Mouse (Mus musculus) neural tube, embryonic 15.5 days (tissue): ENCODE measurements around the gene Bmp5. TPM values are rescaled to one million over a fixed set of nuclear protein-coding genes. Genes with fewer than 3 reads are reported as not detected.

Experiments used
- ATAC-seq: fragments of 200-750 bp; cut with Nextera tagmentation; 2 replicates; pipeline ENCODE4 v1.8.0; 2017; ENCODE audit warnings: mild to moderate bottlenecking, moderate TSS enrichment, moderate library complexity; ENCODE audit not compliant: low FRiP score
- H3K27ac ChIP-seq: fragments of 300-500 bp; sonication (generic); replicated peaks from 2 replicates; pipeline ENCODE4 v1.5.1; 2015; ENCODE audit warnings: mild to moderate bottlenecking, inconsistent platforms
- H3K27me3 ChIP-seq: fragments of 300-500 bp; sonication (generic); replicated peaks from 2 replicates; pipeline ENCODE4 v1.6.1; 2015; ENCODE audit warnings: inconsistent platforms
- H3K36me3 ChIP-seq: fragments of 300-500 bp; sonication (generic); 2 replicates; pipeline ENCODE4 v1.6.1; 2015; ENCODE audit warnings: inconsistent platforms
- H3K4me1 ChIP-seq: fragments of 300-500 bp; sonication (generic); 2 replicates; pipeline ENCODE4 v1.6.1; 2015; ENCODE audit warnings: inconsistent platforms
- H3K4me2 ChIP-seq: fragments of 300-500 bp; sonication (generic); 2 replicates; pipeline ENCODE4 v1.6.1; 2015; ENCODE audit warnings: inconsistent platforms, mild to moderate bottlenecking, moderate library complexity
- H3K4me3 ChIP-seq: fragments of 300-500 bp; sonication (generic); replicated peaks from 2 replicates; pipeline ENCODE4 v1.5.1; 2015; ENCODE audit warnings: mild to moderate bottlenecking, inconsistent platforms
- H3K9ac ChIP-seq: fragments of 300-500 bp; sonication (generic); replicated peaks from 2 replicates; pipeline ENCODE4 v1.6.1; 2015; ENCODE audit warnings: mild to moderate bottlenecking, inconsistent platforms
- H3K9me3 ChIP-seq: fragments of 300-500 bp; sonication (generic); replicated peaks from 2 replicates; pipeline ENCODE4 v1.6.1; 2016; ENCODE audit warnings: inconsistent platforms
- WGBS: fragments of 180-500 bp; shearing (Covaris S2); methylation state at CpG from one replicate; pipeline ENCODE4 v1.1.7; 2015; ENCODE audit warnings: mixed read lengths; 5-methylcytosine and 5-hydroxymethylcytosine counted together
- polyA plus RNA-seq: library from polyadenylated mRNA; unstranded; fragments of >200 nt; fragmentation: Nextera tagmentation; extraction: Ambion mirVana; gene quantifications from 2 replicates; pipeline ENCODE4 v1.2.1, GENCODE M21; 2015

Gene Bmp5
- polyA plus RNA-seq, result 2.7 and 3.3 TPM in 2 replicates

- Histone ChIP-seq H3K4me3 (peak within 1 kb of the TSS; percentile 15), H3K9ac (no peak within 1 kb of the TSS), H3K4me1 (no peaks in the 10 kb centered on the region), H3K4me2 (no peak within 1 kb of the TSS), H3K36me3 (no peaks in the 10 kb centered on the region), H3K27me3 (no peaks in the 10 kb centered on the region), H3K27ac (no peak within 1 kb of the TSS; the same call in 1 of the 2 replicates), H3K9me3 (no peaks in the 10 kb centered on the region)
- ATAC-seq, result no peak
- 38% methylated on average over 7 of the region's 7 CpGs for WGBS
These were observed at the start of gene Bmp5 for GRCm38 (mm10) chr9:75775129-75775845. Gene Bmp5 (plus strand): TSS chr9:75775364.

GRCm38 (mm10) chr9:75760075-75760474 lies 15.1 kb upstream of the Bmp5 start:
- H3K9me3 ChIP-seq, result no peaks in the 10 kb centered on the region
- no peak overlapping the region for H3K9ac ChIP-seq
- no peak overlapping the region for H3K4me3 ChIP-seq
- H3K4me1 ChIP-seq, result no peaks in the 10 kb centered on the region
- no peaks in the 10 kb centered on the region for H3K27me3 ChIP-seq
- 42% methylated on average over 5 of the region's 5 CpGs for WGBS
- no peak for ATAC-seq
- H3K36me3 ChIP-seq, result no peaks in the 10 kb centered on the region
- no peak overlapping the region for H3K4me2 ChIP-seq
- no peak overlapping the region for H3K27ac ChIP-seq

- Histone ChIP-seq H3K9ac (no peak overlapping the region), H3K9me3 (no peaks in the 10 kb centered on the region), H3K4me2 (no peak overlapping the region), H3K27ac (no peak overlapping the region), H3K4me1 (no peaks in the 10 kb centered on the region), H3K4me3 (no peak overlapping the region), H3K27me3 (no peaks in the 10 kb centered on the region), H3K36me3 (no peaks in the 10 kb centered on the region)
- ATAC-seq, result no peak
- WGBS, result 90% methylated on average over 2 of the region's 2 CpGs
These were observed 13.6 kb upstream of the Bmp5 start for GRCm38 (mm10) chr9:75761567-75761966.

- WGBS, result 41% methylated on average over 5 of the region's 5 CpGs
- no peak overlapping the region for H3K4me3 ChIP-seq
- H3K36me3 ChIP-seq, result no peaks in the 10 kb centered on the region
- H3K27me3 ChIP-seq, result no peaks in the 10 kb centered on the region
- no peak overlapping the region for H3K4me2 ChIP-seq
- no peak overlapping the region for H3K27ac ChIP-seq
- no peaks in the 10 kb centered on the region for H3K4me1 ChIP-seq
- ATAC-seq, result 0 out of 2 replicates have a peak, but pooled peaks have one; percentile 68
- H3K9me3 ChIP-seq, result no peaks in the 10 kb centered on the region
- H3K9ac ChIP-seq, result no peak overlapping the region
These were observed 12.7 kb upstream of the Bmp5 start for GRCm38 (mm10) chr9:75762487-75762886.

GRCm38 (mm10) chr9:75764792-75765191 lies 10.4 kb upstream of the Bmp5 start:
- Histone ChIP-seq H3K27me3 (no peaks in the 10 kb centered on the region), H3K9me3 (no peaks in the 10 kb centered on the region), H3K4me3 (no peak overlapping the region), H3K27ac (no peak overlapping the region), H3K9ac (no peak overlapping the region), H3K36me3 (no peaks in the 10 kb centered on the region), H3K4me2 (no peak overlapping the region), H3K4me1 (no peaks in the 10 kb centered on the region)
- WGBS, result 93% methylated on average over 7 of the region's 7 CpGs
- no peak for ATAC-seq

GRCm38 (mm10) chr9:75766521-75766920 lies 8.6 kb upstream of the Bmp5 start:
- Histone ChIP-seq H3K9me3 (no peaks in the 10 kb centered on the region), H3K9ac (no peak overlapping the region), H3K27ac (no peak overlapping the region), H3K4me2 (no peak overlapping the region), H3K4me3 (no peak overlapping the region), H3K4me1 (no peaks in the 10 kb centered on the region), H3K36me3 (no peaks in the 10 kb centered on the region), H3K27me3 (no peaks in the 10 kb centered on the region)
- WGBS, result 87% methylated on average over 5 of the region's 5 CpGs
- no peak for ATAC-seq

GRCm38 (mm10) chr9:75769042-75769441 lies 6.1 kb upstream of the Bmp5 start:
- no peaks in the 10 kb centered on the region for H3K36me3 ChIP-seq
- H3K4me2 ChIP-seq, result no peak overlapping the region
- H3K9ac ChIP-seq, result no peak overlapping the region
- no peaks in the 10 kb centered on the region for H3K9me3 ChIP-seq
- ATAC-seq, result no peak
- H3K27ac ChIP-seq, result no peak overlapping the region
- no peak overlapping the region for H3K4me3 ChIP-seq
- no peaks in the 10 kb centered on the region for H3K4me1 ChIP-seq
- WGBS, result 86% methylated on average over 3 of the region's 3 CpGs
- no peaks in the 10 kb centered on the region for H3K27me3 ChIP-seq

- Histone ChIP-seq H3K4me1 (no peaks in the 10 kb centered on the region), H3K4me3 (peak overlapping the region; percentile 15), H3K9me3 (no peaks in the 10 kb centered on the region), H3K27me3 (no peaks in the 10 kb centered on the region), H3K4me2 (no peak overlapping the region), H3K9ac (no peak overlapping the region), H3K36me3 (no peaks in the 10 kb centered on the region), H3K27ac (no peak overlapping the region)
- WGBS, result 71% methylated on average over 7 of the region's 7 CpGs
- ATAC-seq, result no peak
These were observed 989 bp downstream of the Bmp5 start for GRCm38 (mm10) chr9:75776153-75776552.

GRCm38 (mm10) chr9:75778762-75779346 lies 3.7 kb downstream of the Bmp5 start:
- Histone ChIP-seq H3K4me2 (no peak overlapping the region), H3K9me3 (no peaks in the 10 kb centered on the region), H3K4me3 (no peak overlapping the region), H3K9ac (no peak overlapping the region), H3K27ac (no peak overlapping the region), H3K4me1 (peaks cover 6% of the 10 kb centered on the region; the same call in 1 of the 2 replicates), H3K36me3 (no peaks in the 10 kb centered on the region), H3K27me3 (no peaks in the 10 kb centered on the region)
- WGBS, result 87% methylated on average over 9 of the region's 9 CpGs
- no peak for ATAC-seq

GRCm38 (mm10) chr9:75780558-75781276 lies 5.6 kb downstream of the Bmp5 start:
- Histone ChIP-seq H3K9ac (no peak overlapping the region), H3K9me3 (no peaks in the 10 kb centered on the region), H3K27ac (no peak overlapping the region), H3K4me1 (peaks cover 6% of the 10 kb centered on the region; the same call in 1 of the 2 replicates), H3K4me2 (peak overlapping the region; percentile 20; the same call in 1 of the 2 replicates), H3K27me3 (no peaks in the 10 kb centered on the region), H3K36me3 (no peaks in the 10 kb centered on the region), H3K4me3 (no peak overlapping the region)
- no peak for ATAC-seq
- WGBS, result 22% methylated on average over 5 of the region's 5 CpGs

- no peak overlapping the region for H3K27ac ChIP-seq
- H3K4me2 ChIP-seq, result peak overlapping the region; percentile 17; the same call in 1 of the 2 replicates
- 12% methylated on average over 5 of the region's 5 CpGs for WGBS
These were observed 6.4 kb downstream of the Bmp5 start for GRCm38 (mm10) chr9:75781600-75781999.

More at GRCm38 (mm10) chr9:75781600-75781999, 6.4 kb downstream of the Bmp5 start:
- Histone ChIP-seq H3K27me3 (no peaks in the 10 kb centered on the region), H3K9me3 (no peaks in the 10 kb centered on the region), H3K9ac (no peak overlapping the region), H3K4me3 (no peak overlapping the region), H3K36me3 (no peaks in the 10 kb centered on the region), H3K4me1 (peaks cover 6% of the 10 kb centered on the region; the same call in 1 of the 2 replicates)
- ATAC-seq, result no peak
